Mouse (Mus musculus): ENCODE results near the gene Rpsa.

The Rpsa gene

DNA sequence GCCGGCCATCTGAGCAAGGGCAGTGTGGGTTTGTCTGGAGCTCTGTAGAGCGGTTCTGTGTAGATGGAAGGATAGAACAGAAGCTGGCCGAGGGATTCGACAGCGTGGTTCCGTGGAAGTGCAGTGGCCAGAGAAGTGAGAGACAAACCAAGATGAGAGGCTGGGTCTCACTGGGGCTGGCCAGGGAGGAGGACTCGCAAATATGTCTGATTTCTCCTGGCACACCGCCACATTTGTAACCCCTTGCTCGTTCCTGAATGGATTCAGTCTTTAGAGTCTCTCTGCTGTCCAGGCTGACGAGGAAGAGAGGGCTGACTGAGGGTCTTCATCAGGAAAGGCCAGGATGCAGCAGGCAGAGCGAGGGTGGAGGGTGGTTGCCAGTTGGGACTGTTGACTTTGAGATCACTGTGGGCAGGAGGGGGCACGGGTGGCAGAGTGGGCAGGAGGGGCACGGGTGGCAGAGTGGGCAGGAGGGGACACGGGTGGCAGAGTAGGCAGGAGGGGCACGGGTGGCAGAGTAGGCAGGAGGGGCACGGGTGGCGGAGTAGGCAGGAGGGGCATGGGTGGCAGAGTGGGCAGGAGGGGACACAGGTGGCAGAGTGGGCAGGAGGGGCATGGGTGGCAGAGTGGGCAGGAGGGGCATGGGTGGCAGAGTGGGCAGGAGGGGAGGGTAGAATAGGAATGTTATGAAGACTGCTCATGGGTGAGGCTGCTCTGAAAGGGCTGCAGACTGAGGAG, 13.3 kb upstream of the Rpsa start:
- no peak for DNase-seq

DNA sequence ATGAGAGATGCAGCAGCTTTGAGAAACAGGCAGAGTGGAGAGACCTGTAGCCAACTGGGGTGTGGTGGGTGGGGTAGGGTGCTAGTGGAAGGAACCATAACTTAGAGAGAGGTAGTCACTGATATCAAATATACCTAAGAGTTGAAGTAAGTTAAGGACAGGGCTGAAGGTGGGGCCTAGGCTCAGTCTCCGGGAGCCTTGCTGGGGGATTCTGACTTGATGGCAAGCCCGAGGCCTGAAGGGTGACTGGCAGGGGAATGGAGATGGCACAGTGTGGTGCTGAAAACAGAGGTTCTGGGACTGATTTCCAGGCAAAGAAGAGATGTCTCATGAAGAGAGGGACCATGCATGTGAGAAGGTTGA, 12.7 kb upstream of the Rpsa start:
- DNase-seq = no peak

DNA sequence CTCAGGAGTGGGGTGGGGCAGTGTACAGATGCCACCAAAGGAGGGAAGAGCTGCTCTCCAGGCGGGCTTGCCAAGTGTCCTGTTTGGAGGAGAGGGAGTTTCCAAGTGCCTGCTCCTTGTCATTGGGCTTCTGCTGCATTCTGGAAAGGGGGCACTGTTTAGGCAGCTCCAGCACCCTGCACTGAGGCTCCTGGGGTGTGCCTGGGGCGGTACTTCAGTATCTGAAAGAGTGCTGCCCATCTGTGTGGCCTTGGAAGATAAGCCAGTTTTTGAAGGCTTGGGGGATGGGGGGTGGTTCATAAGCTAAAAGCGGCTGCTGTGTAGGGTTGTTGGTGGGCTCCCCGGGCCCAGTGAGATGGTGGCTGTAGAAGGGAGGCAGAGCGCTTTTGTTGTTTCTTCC, 11.9 kb upstream of the Rpsa start:
- DNase-seq = no peak

DNA sequence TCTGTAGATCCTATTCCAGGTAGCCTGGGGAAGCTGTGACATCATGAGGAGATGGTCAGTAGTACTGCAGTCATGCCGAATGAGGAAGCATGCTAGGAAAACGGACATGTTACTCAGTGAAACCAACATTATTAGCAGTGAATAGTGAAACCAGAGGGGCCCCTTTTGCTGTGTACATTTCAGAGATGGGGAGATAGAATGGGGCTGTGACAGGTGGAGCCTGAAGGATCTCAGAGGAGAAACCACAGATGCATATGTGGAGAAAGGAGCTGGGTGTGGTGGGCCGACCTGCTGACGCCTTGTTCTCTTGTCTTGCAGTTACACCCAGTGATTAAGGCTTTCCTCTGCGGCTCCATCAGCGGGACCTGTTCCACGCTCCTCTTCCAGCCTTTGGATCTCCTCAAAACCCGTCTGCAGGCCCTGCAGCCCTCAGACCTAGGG, 11.3 kb upstream of the Rpsa start:
- no peak for DNase-seq

DNA sequence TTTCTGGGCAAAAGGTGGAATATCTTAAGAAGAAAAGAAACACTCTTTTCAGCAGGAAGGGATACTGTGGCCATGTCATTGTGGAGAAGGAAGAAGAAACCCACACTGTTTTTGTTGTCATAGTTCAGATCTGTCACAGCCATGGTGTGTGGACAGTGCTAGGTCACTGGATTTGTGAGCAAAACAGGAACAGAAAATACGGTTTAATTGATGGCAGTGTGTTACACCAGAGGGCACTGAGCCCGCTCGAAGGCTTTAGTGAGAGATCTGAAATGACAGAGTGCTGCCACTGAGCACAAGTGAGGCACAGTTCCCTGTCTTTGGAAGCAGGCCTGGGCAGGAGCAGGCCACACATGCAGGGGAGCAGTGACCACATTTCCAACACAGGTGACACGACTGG, 9.3 kb upstream of the Rpsa start:
- DNase-seq = no peak

DNA sequence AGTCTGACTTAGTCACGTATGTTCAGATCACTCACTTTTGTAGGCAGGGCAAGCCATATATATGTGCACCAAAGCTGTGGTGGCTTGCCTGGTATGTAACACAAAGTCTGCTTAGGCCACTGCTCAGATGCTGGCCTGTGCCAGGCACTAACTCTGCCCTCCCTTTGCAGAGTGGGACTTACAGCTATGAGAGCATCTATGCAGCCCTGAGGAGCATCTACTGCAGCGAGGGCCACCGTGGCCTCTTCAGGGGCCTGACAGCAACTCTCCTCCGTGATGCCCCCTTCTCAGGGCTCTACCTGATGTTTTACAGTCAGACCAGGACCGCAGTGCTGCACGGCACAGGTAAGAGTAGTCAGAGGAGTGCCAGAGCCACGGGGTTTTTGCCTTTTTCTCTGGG, 7.0 kb upstream of the Rpsa start:
- DNase-seq = no peak

DNA sequence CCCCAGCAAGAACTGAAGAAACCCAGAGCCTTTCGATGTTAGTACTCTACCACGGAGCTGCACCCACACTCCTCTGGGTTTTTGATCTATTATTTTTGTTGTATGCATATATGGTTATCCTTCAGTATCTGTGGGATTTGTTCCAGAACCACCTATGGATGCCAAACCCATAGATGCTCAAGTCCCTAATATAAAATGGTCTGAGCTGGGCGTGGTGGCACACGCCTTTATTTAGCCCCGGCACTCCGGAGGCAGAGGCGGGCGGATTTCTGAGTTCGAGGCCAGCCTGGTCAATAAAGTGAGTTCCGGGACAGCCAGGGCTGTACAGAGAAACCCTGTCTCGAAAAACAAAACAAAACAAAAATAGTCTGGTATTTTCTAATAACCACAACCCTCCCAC, 621 bp upstream of the Rpsa start:
- DNase-seq = no peak

DNA sequence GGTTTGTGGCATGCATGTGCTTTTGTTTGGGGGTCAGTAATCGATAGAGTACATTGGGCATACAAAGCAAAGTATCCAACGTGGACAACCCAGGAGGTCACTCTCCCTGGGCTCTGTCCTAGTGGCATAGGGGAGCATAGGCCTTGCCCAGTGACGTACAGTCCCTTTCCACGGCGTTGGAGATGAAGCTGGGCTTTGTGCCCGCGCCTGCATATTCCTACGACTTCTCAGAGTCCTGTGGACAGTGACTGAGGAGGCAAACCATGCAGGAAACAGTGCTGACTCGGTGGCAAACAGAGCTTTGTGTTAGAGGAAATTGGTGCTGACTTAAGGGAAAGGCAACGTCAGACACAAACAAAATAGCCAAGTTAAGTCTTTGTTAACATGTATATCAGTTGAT, 1.8 kb downstream of the Rpsa start:
- DNase-seq = no peak

DNA sequence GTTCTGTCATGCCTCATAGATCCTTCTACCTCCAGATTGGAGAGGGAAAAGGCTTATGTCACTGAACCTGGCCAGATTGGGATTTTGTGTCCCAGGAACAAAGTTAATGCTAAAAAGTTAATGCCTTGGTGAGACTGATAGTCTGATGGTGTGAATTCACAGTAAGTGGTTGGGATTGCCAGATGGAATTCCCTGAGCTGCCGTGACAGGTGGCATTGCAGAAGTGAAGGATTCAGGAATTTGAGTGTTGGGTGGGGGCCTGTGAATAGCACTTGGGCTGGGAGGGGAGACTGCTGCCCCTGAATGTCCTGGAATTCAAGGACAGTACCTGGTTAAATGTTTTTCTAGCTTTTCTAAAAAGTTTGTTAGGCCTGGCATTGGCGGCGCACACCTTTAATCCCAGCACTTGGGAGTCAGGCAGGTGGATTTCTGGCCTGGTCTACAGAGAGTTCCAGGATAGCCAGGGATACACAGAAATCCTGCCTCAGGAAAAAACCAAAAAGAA, 4.3 kb downstream of the Rpsa start:
- DNase-seq = no peak

DNA sequence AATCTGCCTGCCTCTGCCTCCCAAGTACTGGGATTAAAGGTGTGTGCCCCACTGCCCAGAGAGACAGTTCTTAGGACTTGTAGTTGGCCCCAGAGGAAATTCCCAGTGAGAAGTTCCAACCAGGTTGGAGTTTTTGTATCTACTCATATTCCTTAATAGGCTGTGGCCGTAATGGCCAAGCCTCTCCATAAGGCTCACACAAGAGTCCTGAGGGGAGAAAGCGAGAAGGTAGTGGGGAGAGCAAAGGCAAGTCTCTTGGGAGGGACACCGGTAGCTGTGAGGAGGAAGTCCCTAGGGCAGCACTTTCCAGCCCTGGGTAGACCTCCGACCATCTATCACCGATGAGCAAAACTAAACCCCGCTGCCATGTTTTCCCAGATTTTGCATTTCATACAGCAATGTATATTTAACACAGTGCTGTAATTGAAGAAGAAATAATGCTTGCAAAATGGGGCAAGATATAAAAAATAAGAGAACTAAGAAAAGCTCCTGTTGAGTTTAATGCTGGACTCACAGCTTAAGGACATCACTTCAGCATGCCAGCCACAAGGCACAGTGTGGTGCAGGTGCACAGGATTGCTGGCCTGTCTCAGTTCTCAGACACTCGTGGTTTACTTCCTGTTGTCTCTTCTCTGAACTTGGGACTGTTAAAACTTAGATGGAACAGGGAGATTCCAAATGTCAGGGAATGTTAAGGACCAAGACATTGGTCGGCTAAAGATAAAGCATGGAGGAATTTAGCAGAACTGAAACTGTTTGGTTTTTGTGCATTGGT, 5.7 kb downstream of the Rpsa start:
- no peak for DNase-seq

DNA sequence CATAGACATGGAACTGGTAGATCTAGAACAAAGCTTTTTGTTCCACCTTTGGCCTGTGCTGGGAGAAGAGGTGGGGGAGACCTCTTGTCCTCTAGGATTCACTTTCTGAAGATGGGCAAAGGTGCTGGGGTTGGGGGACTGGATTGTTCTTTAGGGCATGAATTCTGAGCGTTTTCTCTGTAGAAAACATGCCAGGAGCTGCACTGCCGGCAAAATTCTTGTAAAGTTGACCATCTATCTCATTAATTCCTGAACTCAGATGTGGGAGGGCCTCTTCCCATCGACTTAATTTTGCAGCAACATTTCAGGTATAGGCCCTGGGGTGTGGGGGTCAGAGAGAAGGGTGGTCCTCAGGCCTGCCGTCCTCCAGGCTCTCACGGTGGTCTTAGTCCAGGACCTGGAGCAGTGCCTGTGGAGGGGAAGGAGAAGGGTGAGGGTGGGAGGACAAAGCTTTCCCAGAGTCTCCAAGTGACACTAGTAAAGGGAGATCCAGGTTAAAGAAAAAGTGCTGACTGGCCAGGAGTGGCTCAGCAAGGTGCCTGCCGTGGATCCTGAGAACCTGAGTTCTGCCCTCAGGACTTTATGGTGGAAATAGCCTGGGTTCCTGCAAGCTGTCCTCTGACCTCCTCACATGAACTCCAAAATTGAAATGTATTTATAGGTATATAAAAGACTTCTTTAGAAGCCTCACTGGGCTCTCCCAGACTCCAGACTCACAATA, 6.4 kb downstream of the Rpsa start:
- DNase-seq = no peak

DNA sequence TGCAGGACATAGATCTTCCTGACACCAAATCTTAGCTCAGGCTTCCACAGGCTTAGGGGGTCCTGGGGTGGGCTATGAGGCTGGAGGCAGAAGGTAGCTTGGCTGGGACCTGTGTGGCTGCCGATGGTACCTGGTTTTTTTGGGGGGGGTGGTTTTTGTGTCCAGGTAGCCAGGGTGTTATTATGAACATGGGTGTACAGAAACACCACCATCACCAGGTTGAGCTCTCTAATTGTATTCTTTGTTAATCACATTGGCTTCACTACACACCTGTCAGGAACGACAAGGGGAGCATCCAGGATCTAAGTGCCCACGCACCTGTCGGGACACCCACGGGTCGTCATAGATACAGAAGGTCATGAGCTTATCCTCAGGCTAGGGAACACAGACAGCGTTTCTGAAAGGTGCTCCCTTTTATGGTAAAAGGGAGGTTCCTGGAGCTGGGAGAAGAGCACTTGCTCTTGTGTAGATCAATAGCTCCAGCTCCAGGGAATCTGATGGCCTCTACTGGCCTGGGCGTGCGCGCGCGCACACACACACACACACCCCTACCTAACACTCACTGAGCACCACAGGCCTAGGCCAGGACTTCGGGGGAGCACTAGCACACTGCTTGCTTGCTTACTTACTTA, 7.2 kb downstream of the Rpsa start:
- no peak for DNase-seq

DNA sequence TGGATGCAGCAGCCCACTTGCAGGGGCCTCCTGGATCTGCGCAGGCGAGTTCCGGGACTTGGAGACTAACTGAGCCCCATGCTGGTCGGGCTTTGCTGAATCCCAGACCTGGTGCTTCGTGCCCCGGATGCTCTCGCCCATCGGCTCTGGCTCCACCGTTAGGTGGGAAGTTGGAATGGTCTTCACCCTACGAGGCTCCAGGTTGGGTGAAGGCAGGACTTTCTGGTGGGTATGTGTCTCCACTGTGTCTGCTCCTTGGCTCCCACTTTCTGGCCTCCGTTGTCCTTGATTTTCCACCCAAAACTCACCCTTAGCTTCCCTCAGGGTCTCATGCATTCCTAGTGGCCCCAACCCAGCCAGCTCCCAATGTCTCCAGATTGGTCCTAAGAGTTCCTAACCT, 8.0 kb downstream of the Rpsa start:
- no peak for DNase-seq

DNA sequence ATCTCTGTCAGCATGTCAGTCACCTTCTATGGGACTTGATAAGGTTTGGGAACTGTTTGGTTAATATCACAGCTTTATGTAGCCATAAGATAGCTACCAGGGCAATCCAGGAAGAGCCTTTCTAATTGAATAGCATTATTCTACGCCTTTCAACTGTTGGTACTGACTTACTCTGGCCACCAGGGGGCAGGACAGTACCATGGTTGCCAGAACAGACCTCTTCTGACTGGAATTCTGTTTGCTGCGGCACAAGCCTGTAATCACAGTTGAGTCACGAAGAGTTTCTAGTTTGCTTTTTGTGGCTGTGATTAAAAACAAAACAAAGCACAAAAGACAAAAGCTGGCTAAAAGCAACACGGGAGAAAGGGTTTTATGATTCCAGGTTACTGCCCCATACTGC, 13.2 kb downstream of the Rpsa start:
- peak; percentile 90 to 93 for DNase-seq

DNA sequence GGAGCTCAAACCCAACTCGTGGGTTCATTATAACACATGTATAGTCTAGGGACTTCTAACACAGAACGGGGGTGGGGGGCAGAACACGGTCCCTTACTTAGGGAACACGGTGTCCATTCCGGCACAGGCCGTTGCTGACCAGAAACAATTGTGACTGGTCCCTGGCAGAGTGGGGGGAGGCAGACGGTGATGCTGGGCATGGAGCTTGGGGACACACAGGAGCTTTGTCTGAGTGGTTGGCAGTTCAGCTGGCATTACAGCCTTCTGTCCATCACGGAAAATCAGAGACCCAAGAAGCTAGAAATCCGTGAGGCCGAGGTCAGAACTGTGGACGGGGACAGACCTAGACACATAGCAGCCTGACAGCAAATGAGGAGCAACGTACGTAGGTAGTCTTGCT, 17.0 kb downstream of the Rpsa start:
- no peak for DNase-seq

DNA sequence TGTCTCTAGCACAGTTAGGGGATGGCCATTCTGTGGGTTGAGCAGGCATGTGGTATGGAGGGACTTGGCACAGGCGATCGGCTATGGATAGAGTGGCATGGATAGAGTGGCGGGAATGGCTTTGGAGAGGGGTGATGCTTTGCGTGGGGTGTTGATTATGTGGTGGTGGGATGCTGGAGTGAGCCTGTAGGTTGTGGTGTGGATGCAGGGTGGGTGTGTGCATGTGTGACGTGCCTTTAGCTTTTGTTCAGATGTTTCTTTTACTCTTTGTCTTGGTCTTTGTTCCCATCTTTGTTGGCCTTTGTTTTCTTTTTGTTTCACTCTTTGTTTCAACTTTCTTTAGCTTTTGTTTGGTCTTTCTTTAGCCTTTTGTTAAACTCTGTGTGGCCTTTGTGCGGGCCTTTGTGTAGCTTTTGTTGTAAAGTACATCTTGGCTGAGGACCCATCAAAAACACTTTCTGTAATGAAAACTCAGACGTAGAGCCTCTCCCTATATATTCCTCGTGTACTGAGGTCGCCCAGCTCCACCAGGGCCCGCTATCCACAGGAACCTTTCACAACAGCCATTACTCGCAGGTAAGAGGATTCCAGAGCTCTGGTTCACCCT, 21.8 kb downstream of the Rpsa start, which contains the start of gene Mobp:
Gene Mobp (plus strand): TSS at position 486 of the 607 bp plus-strand sequence.
- DNase-seq = no peak

DNA sequence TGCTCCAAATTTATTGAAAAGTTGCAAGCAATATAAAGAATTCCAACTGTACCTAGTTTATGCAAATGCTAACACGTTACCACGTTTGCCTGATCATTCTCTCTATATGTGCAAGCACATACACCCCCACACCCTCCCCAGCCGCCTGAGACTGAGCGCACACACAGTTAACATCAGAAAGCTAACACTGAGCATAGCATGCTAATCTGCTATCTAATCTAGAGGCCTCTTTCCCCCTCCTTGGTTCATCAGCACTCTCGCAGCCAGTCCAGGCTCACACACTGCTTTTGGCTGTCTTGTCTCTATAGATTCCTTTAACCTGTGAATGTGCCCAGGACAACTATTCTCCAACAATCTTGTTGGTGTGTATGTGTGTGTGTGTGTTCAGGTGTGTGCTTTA, 23.7 kb downstream of the Rpsa start:
- no peak for DNase-seq

DNA sequence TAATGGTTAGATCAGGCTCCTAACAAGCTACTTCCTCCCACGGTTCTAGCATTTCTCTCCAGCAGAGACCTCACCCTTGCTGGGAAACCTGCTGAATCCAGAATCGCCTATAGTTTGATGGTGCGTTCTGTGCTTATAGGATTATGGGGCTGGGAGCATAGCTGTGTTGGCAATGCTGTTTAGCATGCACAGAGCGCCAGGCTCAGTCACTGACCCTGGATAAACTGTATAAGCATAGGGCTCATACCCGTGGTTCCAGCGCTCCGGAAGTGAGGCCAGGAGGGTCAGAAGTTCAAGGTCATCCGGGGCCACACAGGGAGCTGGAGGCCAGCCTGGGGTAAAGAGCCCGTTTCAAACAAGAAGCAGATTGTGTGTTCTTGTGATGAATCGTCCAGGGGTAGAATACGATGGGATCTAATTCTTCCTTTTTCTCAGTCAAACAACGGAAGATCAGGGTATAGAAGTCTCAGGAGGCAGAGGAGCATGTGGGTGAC, 24.5 kb downstream of the Rpsa start:
- DNase-seq = no peak

DNA sequence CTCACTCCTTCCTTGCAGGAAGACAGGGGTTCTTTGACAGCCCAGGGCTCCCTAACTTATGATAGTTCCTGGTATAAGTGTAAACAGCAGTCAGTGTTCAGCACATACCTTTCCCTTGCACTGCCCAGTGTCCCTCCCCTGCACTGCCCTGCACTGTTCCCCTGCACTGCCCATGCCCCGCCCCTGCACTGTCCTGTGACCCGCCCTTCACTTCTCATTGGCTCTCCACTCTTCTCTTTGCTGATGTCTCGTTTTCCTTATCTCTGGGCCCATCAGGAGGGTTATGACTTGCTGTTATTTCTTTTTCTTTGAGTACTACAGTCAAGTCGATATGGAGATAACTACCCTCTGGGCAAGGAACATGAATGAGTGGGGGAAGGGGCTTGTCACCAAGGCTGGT, 30.6 kb downstream of the Rpsa start:
- DNase-seq = no peak

DNA sequence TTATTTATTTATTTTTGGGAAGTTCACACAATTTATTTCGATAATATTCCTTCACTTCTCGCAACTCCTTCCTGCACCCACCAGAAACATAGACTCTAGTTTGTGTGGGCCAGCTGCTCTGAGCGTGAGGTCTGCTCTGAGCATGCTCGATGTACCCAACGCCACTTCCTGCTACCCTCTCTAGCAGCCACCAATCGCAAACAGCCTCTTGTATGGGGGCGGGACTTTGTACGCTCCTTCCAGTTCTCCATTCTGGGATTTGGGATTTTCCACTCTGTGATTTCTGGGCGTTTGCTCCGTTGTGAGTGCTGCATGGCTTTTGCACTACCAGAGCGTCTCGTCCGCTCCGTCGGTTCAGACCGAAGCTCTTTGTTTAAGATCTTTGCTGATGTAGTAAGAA, 36.4 kb downstream of the Rpsa start:
- no peak for DNase-seq

DNA sequence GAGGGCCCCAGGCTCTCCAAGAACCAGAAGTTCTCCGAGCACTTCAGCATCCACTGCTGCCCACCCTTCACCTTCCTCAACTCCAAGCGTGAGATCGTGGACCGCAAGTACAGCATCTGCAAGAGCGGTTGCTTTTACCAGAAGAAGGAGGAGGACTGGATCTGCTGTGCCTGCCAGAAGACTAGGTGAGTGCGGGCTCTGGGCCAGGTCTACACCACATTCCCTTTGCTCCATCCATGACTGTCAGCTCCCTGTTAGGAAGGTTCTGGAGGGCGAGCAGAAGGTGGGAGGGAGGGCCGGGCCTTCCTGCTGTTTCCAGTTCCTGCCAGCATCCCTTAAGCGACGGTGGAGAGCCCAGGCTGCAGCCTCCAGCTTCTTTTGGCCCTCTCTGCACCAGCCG, 40.3 kb downstream of the Rpsa start:
- DNase-seq = peak; percentile 55 to 59

DNA sequence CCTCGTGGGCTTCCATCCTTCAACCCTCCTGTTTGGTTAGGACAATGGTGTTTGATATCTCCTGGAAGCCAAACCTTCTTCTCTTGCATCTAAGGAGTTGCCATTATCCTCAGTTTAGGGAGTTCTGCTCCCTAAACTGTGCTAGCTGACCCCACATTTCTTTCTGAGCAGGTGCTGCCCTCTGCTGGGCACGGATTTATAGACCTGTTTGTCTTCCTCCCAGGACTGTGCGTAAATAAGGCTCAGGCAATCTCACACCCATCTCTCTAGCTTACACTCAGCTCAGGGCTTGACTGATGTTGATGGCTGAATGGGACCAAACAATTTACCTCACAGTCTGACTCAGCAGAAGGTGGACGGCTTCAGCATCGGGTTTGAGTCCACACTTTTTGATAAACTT, 43.8 kb downstream of the Rpsa start:
- peak; percentile 73 to 84 for DNase-seq
